23 mouse cellular contexts compared by ENCODE assay signal in genomic region chr3:146570148-146570782, GRCm38 (mm10). TPM values are rescaled to one million over a fixed set of nuclear protein-coding genes. Genes with fewer than 3 reads are reported as not detected.
DNase-seq lines count a peak whose midpoint lies in the region; ATAC-seq and TF ChIP-seq lines count a peak whose summit lies in the region.
"Had no signal": no experiment of that assay in that cellular context is flagged by ENCODE, and none has a peak within 500 bp of the region (broad histone marks: within the 10 kb centered on the region; RNA-seq: fewer than 3 reads in every experiment).

TSS of gene Uox (plus strand) at chr3:146570426.

- no peak for TF ChIP-seq EP300 in heart, adult 2 months (IDR thresholded peaks at IDR 0.05; ENCODE audit: insufficient read depth, low read depth, low read length)
- peak; percentile 25; the same call in 1 of the 2 replicates for TF ChIP-seq EP300 in liver, postnatal 0 days (IDR thresholded peaks at IDR 0.05; ENCODE audit: low read depth)

- no peaks in the 10 kb centered on the region for H3K27me3 ChIP-seq in heart, adult 2 months (ENCODE audit: control insufficient read depth, insufficient read depth, low read length)
- H3K27me3 ChIP-seq in intestine, postnatal 0 days (replicated peaks; ENCODE audit: control insufficient read depth, insufficient read depth, low read length), result no peaks in the 10 kb centered on the region
- H3K27me3 ChIP-seq in liver, embryonic 13.5 days, result no peaks in the 10 kb centered on the region
- H3K27me3 ChIP-seq in liver, postnatal 0 days (ENCODE audit: insufficient read depth, low read length), result no peaks in the 10 kb centered on the region
- H3K27me3 ChIP-seq: hindbrain, embryonic 13.5 days had no signal

- peak; percentile 28; the same call in 1 of the 2 replicates for ATAC-seq in intestine, postnatal 0 days
- ATAC-seq in liver, embryonic 13.5 days (ENCODE audit: low read depth), result peak; percentile 77
- peak; percentile 87 for ATAC-seq in liver, postnatal 0 days
- ATAC-seq: forebrain, embryonic 14.5 days; hindbrain, postnatal 0 days had no signal

- H3K4me2 ChIP-seq in intestine, postnatal 0 days (replicated peaks; ENCODE audit: low read depth), result no peak within 1 kb of the TSS
- no peak within 1 kb of the TSS for H3K4me2 ChIP-seq in liver, embryonic 13.5 days
- peak within 1 kb of the TSS; percentile 22; the same call in 1 of the 2 replicates for H3K4me2 ChIP-seq in liver, postnatal 0 days (ENCODE audit: low read depth, low read length)
- H3K4me2 ChIP-seq: hindbrain, embryonic 13.5 days had no signal

- H3K4me1 ChIP-seq in heart, adult 2 months (ENCODE audit: control insufficient read depth, insufficient read depth, low read length), result no peaks in the 10 kb centered on the region
- no peaks in the 10 kb centered on the region for H3K4me1 ChIP-seq in intestine, postnatal 0 days (replicated peaks; ENCODE audit: control insufficient read depth, insufficient read depth, low read length)
- H3K4me1 ChIP-seq in liver, embryonic 13.5 days (replicated peaks), result no peaks in the 10 kb centered on the region
- H3K4me1 ChIP-seq in liver, postnatal 0 days (ENCODE audit: insufficient read depth), result peaks cover 5% of the 10 kb centered on the region; the same call in 1 of the 2 replicates
- H3K4me1 ChIP-seq: hindbrain, embryonic 13.5 days had no signal

- TF ChIP-seq CTCF in heart, adult 2 months (IDR thresholded peaks at IDR 0.05), result no peak
- TF ChIP-seq CTCF in intestine, postnatal 0 days (IDR thresholded peaks at IDR 0.05; ENCODE audit: low read depth), result no peak
- TF ChIP-seq CTCF in liver, postnatal 0 days (IDR thresholded peaks at IDR 0.05; ENCODE audit: low read depth), result no peak

- H3K27ac ChIP-seq in heart, adult 2 months, result no peak within 1 kb of the TSS
- no peak within 1 kb of the TSS for H3K27ac ChIP-seq in intestine, postnatal 0 days (ENCODE audit: low read depth, low read length)
- peak within 1 kb of the TSS; percentile 37 for H3K27ac ChIP-seq in liver, embryonic 13.5 days
- H3K27ac ChIP-seq in liver, postnatal 0 days (ENCODE audit: low read depth), result peak within 1 kb of the TSS; percentile 72
- H3K27ac ChIP-seq: embryonic facial prominence, embryonic 10.5 days; heart, embryonic 10.5 days; hindbrain, embryonic 13.5 days; hindbrain, postnatal 0 days had no signal

- WGBS in heart, adult 2 months, result 91% methylated on average over 10 of the region's 10 CpGs
- 45% methylated on average over 10 of the region's 10 CpGs for WGBS in intestine, postnatal 0 days
- WGBS in liver, embryonic 13.5 days (ENCODE audit: insufficient replicate concordance), result 64% methylated on average over 10 of the region's 10 CpGs
- 45% methylated on average over 10 of the region's 10 CpGs for WGBS in liver, postnatal 0 days (ENCODE audit: insufficient replicate concordance)

- intact Hi-C loops in heart, adult 2 months (cut with DNase I), result no loop called here
- intact Hi-C loops in left cerebral cortex, postnatal 14 days (cut with DNase I), result no loop called here

- no peaks in the 10 kb centered on the region for H3K9me3 ChIP-seq in intestine, postnatal 0 days (ENCODE audit: control insufficient read depth)
- no peaks in the 10 kb centered on the region for H3K9me3 ChIP-seq in liver, embryonic 13.5 days (replicated peaks)
- no peaks in the 10 kb centered on the region for H3K9me3 ChIP-seq in liver, postnatal 0 days (ENCODE audit: low read length)
- H3K9me3 ChIP-seq: embryonic facial prominence, embryonic 10.5 days; heart, embryonic 10.5 days; hindbrain, embryonic 13.5 days had no signal

- no peaks in the 10 kb centered on the region for H3K79me2 ChIP-seq in heart, adult 2 months (replicated peaks; ENCODE audit: control insufficient read depth, insufficient read depth, low read length)

- no peak within 1 kb of the TSS for H3K9ac ChIP-seq in heart, adult 2 months (ENCODE audit: low read depth, low read length)
- H3K9ac ChIP-seq in intestine, postnatal 0 days (ENCODE audit: low read depth, low read length), result no peak within 1 kb of the TSS
- H3K9ac ChIP-seq in liver, embryonic 13.5 days, result no peak within 1 kb of the TSS
- H3K9ac ChIP-seq in liver, postnatal 0 days (replicated peaks), result no peak within 1 kb of the TSS
- H3K9ac ChIP-seq: hindbrain, embryonic 13.5 days had no signal

- no peak for TF ChIP-seq POLR2A in heart, adult 2 months (IDR thresholded peaks at IDR 0.05; ENCODE audit: insufficient read depth, low read depth, low read length)

- peak; percentile 79 for DNase-seq in heart, adult 11 months
- no peak for DNase-seq in heart, adult 2 months
- DNase-seq in liver, embryonic 13.5 days, result no peak
- DNase-seq in liver, postnatal 0 days, result no peak
- no peak for DNase-seq in left cerebral cortex, postnatal 14 days (ENCODE audit: low spot score in 2 of 2)
- DNase-seq in kidney, postnatal 36 days, result no peak
- no peak for DNase-seq in kidney, adult 18-20 months
- DNase-seq: adrenal gland, adult 8-10 months; cerebellum, adult 18-20 months; cerebellum, adult 9-11 months; cerebellum, postnatal 36 days; gastrocnemius, postnatal 25 days; heart, postnatal 14 days had no signal

- H3K4me3 ChIP-seq in heart, adult 2 months, result no peak within 1 kb of the TSS
- no peak within 1 kb of the TSS for H3K4me3 ChIP-seq in intestine, postnatal 0 days (ENCODE audit: low read depth, low read length)
- no peak within 1 kb of the TSS for H3K4me3 ChIP-seq in liver, embryonic 13.5 days (replicated peaks)
- no peak within 1 kb of the TSS for H3K4me3 ChIP-seq in liver, postnatal 0 days (ENCODE audit: low read depth, low read length)
- H3K4me3 ChIP-seq: embryonic facial prominence, embryonic 10.5 days; heart, embryonic 10.5 days; hindbrain, embryonic 13.5 days had no signal

- no peaks in the 10 kb centered on the region for H3K36me3 ChIP-seq in heart, adult 2 months (ENCODE audit: control insufficient read depth, insufficient read depth, low read length)
- no peaks in the 10 kb centered on the region for H3K36me3 ChIP-seq in intestine, postnatal 0 days (ENCODE audit: control insufficient read depth, insufficient read depth)
- no peaks in the 10 kb centered on the region for H3K36me3 ChIP-seq in liver, embryonic 13.5 days
- no peaks in the 10 kb centered on the region for H3K36me3 ChIP-seq in liver, postnatal 0 days (replicated peaks; ENCODE audit: insufficient read depth, low read length)
- H3K36me3 ChIP-seq: embryonic facial prominence, embryonic 10.5 days; heart, embryonic 10.5 days; hindbrain, embryonic 13.5 days had no signal

RNA-seq across cellular contexts. Expression of gene Uox, which starts in this region (rescaled TPM):
- total RNA-seq in heart, adult 2 months (2021), result not detected
- polyA plus RNA-seq in heart, adult 2 months (2012; rRNA removed), result 0.50 TPM in 1 of 2 replicates, not detected in the other
- 0.10 TPM in 1 of 2 replicates, not detected in the other for polyA plus RNA-seq in intestine, postnatal 0 days (2015; fragmentation: Nextera tagmentation; extraction: Ambion mirVana)
- 2.1 and 3.0 TPM in 2 replicates for polyA plus RNA-seq in liver, embryonic 13.5 days (2015; fragmentation: Nextera tagmentation; extraction: Ambion mirVana)
- 213 and 245 TPM in 2 replicates for polyA plus RNA-seq in liver, postnatal 0 days (2015; fragmentation: Nextera tagmentation; extraction: Ambion mirVana)
- total RNA-seq in left cerebral cortex, postnatal 14 days (2021), result 1 to 10 TPM in 1 of 2 experiments, under 1 TPM in 1; 0.76 to 1.3 TPM
- total RNA-seq: ES-E14; gastrocnemius, postnatal 25 days; granulocyte monocyte progenitor cell, adult 5-6 weeks; heart, postnatal 14 days; hematopoietic stem cell, adult 5-6 weeks had no signal
- polyA plus RNA-seq: embryonic facial prominence, embryonic 10.5 days; forebrain, embryonic 14.5 days; heart, embryonic 10.5 days; heart, embryonic 14.5 days; hindbrain, embryonic 13.5 days had no signal

Comparison
In these comparisons a context has a peak if more than half of its experiments do, and no peak if none do; other contexts are left out.
1. RNA of gene Uox (polyA plus RNA-seq): 213 to 245 TPM in liver, postnatal 0 days; 2.1 to 3.0 TPM in liver, embryonic 13.5 days, 0.10 TPM in intestine, postnatal 0 days and 0.50 TPM in heart, adult 2 months; every median in the first group is over 10 times any median in the second.
2. Peak in ATAC-seq in intestine, postnatal 0 days; RNA of the gene not detected or under 1 TPM.
3. H3K27ac ChIP-seq: peak in liver, embryonic 13.5 days (single experiment) and liver, postnatal 0 days (single experiment); none in heart, adult 2 months (single experiment) and intestine, postnatal 0 days (single experiment).
4. ATAC-seq: peak in every context shown above with its lines; median percentile 87 in liver, postnatal 0 days; 77 in liver, embryonic 13.5 days; 28 in intestine, postnatal 0 days.